Mouse (Mus musculus): ENCODE measurements at regions not wholly inside any gene's neighbourhood (a gene's known extent, or its start where the extent isn't known, plus 50 kb on each side); places are given as distances from the start of the nearest gene placed in this dataset.

DNA sequence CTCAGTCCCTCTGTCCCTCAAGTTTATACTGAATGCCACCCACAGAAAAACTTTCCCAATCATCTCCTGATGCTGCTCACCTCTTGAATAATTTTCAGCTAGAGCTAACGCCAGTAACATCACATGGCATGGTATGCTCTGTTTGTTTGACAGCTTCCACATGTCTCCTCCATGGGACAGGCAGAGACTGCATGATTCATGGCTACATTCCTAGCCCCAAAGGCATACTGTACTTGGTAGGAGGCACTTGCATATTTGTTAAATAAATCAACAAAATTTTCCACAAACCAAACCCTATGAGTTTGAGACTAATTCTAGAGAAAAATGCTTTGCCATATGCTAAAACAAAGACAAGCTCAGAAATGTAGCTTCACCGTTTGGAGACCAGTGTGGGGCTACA lies 304.9 kb downstream of the Rfpl4b start:
- no peak for TF ChIP-seq POLR2A (IDR thresholded peaks at IDR 0.05; ENCODE audit: borderline replicate concordance, insufficient read depth, low read length)
- TF ChIP-seq CTCF (IDR thresholded peaks at IDR 0.05; ENCODE audit: borderline replicate concordance, insufficient read depth, low read depth, low read length) = no peak

Data from cerebellum, adult 2 months (tissue).